Mouse (Mus musculus) kidney, embryonic 14.5 days (tissue): ENCODE data around the gene Dcaf4. TPM values are rescaled to one million over a fixed set of nuclear protein-coding genes. Genes with fewer than 3 reads are reported as not detected.

Experiments used
- ATAC-seq: fragments of 200-750 bp; cut with Nextera tagmentation; 2 replicates; pipeline ENCODE4 v1.8.0; 2017; ENCODE audit warnings: moderate number of reproducible peaks, mild to moderate bottlenecking, moderate TSS enrichment, moderate library complexity; ENCODE audit not compliant: low FRiP score, low TSS enrichment
- H3K27ac ChIP-seq: fragments of 300-500 bp; sonication (generic); 2 replicates; pipeline ENCODE4 v1.5.1; 2014; ENCODE audit warnings: low read depth, mild to moderate bottlenecking, low read length, moderate library complexity, mixed read lengths
- H3K27me3 ChIP-seq: fragments of 300-500 bp; sonication (generic); 2 replicates; pipeline ENCODE4 v1.6.1; 2014; ENCODE audit warnings: mild to moderate bottlenecking, low read length; ENCODE audit not compliant: control insufficient read depth, insufficient read depth
- H3K36me3 ChIP-seq: fragments of 300-500 bp; sonication (generic); 2 replicates; pipeline ENCODE4 v1.6.1; 2014; ENCODE audit warnings: low read length, mixed read lengths; ENCODE audit not compliant: control insufficient read depth, insufficient read depth
- H3K4me1 ChIP-seq: fragments of 300-500 bp; sonication (generic); 2 replicates; pipeline ENCODE4 v1.6.1; 2014; ENCODE audit warnings: low read length, mixed read lengths; ENCODE audit not compliant: control insufficient read depth, insufficient read depth
- H3K4me2 ChIP-seq: fragments of 300-500 bp; sonication (generic); replicated peaks from 2 replicates; pipeline ENCODE4 v1.6.1; 2014; ENCODE audit warnings: low read depth, mild to moderate bottlenecking, low read length
- H3K4me3 ChIP-seq: fragments of 300-500 bp; sonication (generic); 2 replicates; pipeline ENCODE4 v1.5.1; 2014; ENCODE audit warnings: mild to moderate bottlenecking, low read length
- H3K9ac ChIP-seq: fragments of 300-500 bp; sonication (generic); 2 replicates; pipeline ENCODE4 v1.6.1; 2014; ENCODE audit warnings: low read depth, mild to moderate bottlenecking, low read length, moderate library complexity
- H3K9me3 ChIP-seq: fragments of 300-500 bp; sonication (generic); 2 replicates; pipeline ENCODE4 v1.6.1; 2016; ENCODE audit warnings: low read length; ENCODE audit not compliant: control insufficient read depth
- whole genome bisulfite sequencing: fragments of 180-500 bp; shearing (Covaris S2); extraction: QIAGEN DNeasy Blood & Tissue Kit; methylation state at CpG from one replicate; pipeline ENCODE4 v1.1.7; 2014; 5-methylcytosine and 5-hydroxymethylcytosine counted together
- polyA plus RNA-seq: library from polyadenylated mRNA; unstranded; fragments of >200 nt; fragmentation: Nextera tagmentation; extraction: Ambion mirVana; gene quantifications from 2 replicates; pipeline ENCODE4 v1.2.1, GENCODE M21; 2014

Dcaf4 gene
- polyA plus RNA-seq, 1 experiment from 2014 or later: 28.1 TPM

- Histone ChIP-seq H3K27ac (no peak overlapping the region), H3K4me1 (no peaks in the 10 kb centered on the region), H3K4me3 (no peak overlapping the region), H3K9me3 (no peaks in the 10 kb centered on the region), H3K36me3 (no peaks in the 10 kb centered on the region), H3K27me3 (no peaks in the 10 kb centered on the region), H3K4me2 (no peak overlapping the region), H3K9ac (no peak overlapping the region)
- no peak for ATAC-seq
- WGBS: 74% methylated on average over 10 of the region's 10 CpGs
Observed at GRCm38 (mm10) chr12:83506543-83506942, 13.7 kb upstream of the Dcaf4 start.

- Histone ChIP-seq H3K9me3 (no peaks in the 10 kb centered on the region), H3K27ac (no peak overlapping the region), H3K36me3 (no peaks in the 10 kb centered on the region), H3K27me3 (no peaks in the 10 kb centered on the region), H3K4me1 (0 out of 2 replicates have a peak, but pooled peaks cover 3% of the 10 kb centered on the region), H3K4me2 (no peak overlapping the region), H3K4me3 (no peak overlapping the region), H3K9ac (no peak overlapping the region)
- WGBS: 84% methylated on average over 5 of the region's 5 CpGs
- no peak for ATAC-seq
Observed at GRCm38 (mm10) chr12:83510586-83510985, 9.7 kb upstream of the Dcaf4 start.

- H3K36me3 ChIP-seq: no peaks in the 10 kb centered on the region
- ATAC-seq: no peak
- no peak overlapping the region for H3K9ac ChIP-seq
- WGBS: 20% methylated on average over 4 of the region's 4 CpGs
- H3K4me1 ChIP-seq: 0 out of 2 replicates have a peak, but pooled peaks cover 3% of the 10 kb centered on the region
- no peaks in the 10 kb centered on the region for H3K9me3 ChIP-seq
- no peak overlapping the region for H3K27ac ChIP-seq
- no peak overlapping the region for H3K4me3 ChIP-seq
- no peak overlapping the region for H3K4me2 ChIP-seq
- no peaks in the 10 kb centered on the region for H3K27me3 ChIP-seq
Observed at GRCm38 (mm10) chr12:83512783-83513182, 7.5 kb upstream of the Dcaf4 start.

GRCm38 (mm10) chr12:83513185-83513584 lies 7.1 kb upstream of the Dcaf4 start:
- WGBS: 41% methylated on average over 5 of the region's 5 CpGs
- no peak for ATAC-seq
- no peak overlapping the region for H3K4me3 ChIP-seq

GRCm38 (mm10) chr12:83514216-83514615 lies 6.0 kb upstream of the Dcaf4 start:
- no peak for ATAC-seq
- Histone ChIP-seq H3K4me3 (no peak overlapping the region), H3K36me3 (no peaks in the 10 kb centered on the region), H3K27me3 (no peaks in the 10 kb centered on the region), H3K9me3 (no peaks in the 10 kb centered on the region), H3K9ac (no peak overlapping the region), H3K27ac (no peak overlapping the region), H3K4me1 (0 out of 2 replicates have a peak, but pooled peaks cover 3% of the 10 kb centered on the region), H3K4me2 (no peak overlapping the region)
- WGBS: 55% methylated on average over 4 of the region's 4 CpGs

More at GRCm38 (mm10) chr12:83513185-83513584, 7.1 kb upstream of the Dcaf4 start:
- H3K27ac ChIP-seq: no peak overlapping the region
- no peak overlapping the region for H3K4me2 ChIP-seq
- H3K4me1 ChIP-seq: 0 out of 2 replicates have a peak, but pooled peaks cover 3% of the 10 kb centered on the region
- no peaks in the 10 kb centered on the region for H3K9me3 ChIP-seq
- H3K27me3 ChIP-seq: no peaks in the 10 kb centered on the region
- H3K36me3 ChIP-seq: no peaks in the 10 kb centered on the region
- H3K9ac ChIP-seq: no peak overlapping the region

- no peak for ATAC-seq
Observed at GRCm38 (mm10) chr12:83517580-83517979, 2.7 kb upstream of the Dcaf4 start.

GRCm38 (mm10) chr12:83521083-83521482 lies 817 bp downstream of the Dcaf4 start:
- Histone ChIP-seq H3K9ac (peak overlapping the region; percentile 65; the same call in 1 of the 2 replicates), H3K4me2 (peak overlapping the region; percentile 61), H3K27me3 (no peaks in the 10 kb centered on the region), H3K4me1 (peaks cover 5% of the 10 kb centered on the region; the same call in 1 of the 2 replicates), H3K27ac (no peak overlapping the region), H3K4me3 (peak overlapping the region; percentile 75), H3K9me3 (no peaks in the 10 kb centered on the region), H3K36me3 (no peaks in the 10 kb centered on the region)
- 40% methylated on average over 8 of the region's 8 CpGs for WGBS
- no peak for ATAC-seq

More at GRCm38 (mm10) chr12:83517580-83517979, 2.7 kb upstream of the Dcaf4 start:
- H3K9me3 ChIP-seq: no peaks in the 10 kb centered on the region
- H3K27ac ChIP-seq: no peak overlapping the region
- H3K9ac ChIP-seq: no peak overlapping the region
- no peaks in the 10 kb centered on the region for H3K36me3 ChIP-seq
- H3K27me3 ChIP-seq: no peaks in the 10 kb centered on the region
- H3K4me1 ChIP-seq: peaks cover 8% of the 10 kb centered on the region; the same call in 1 of the 2 replicates
- WGBS: 73% methylated on average over 3 of the region's 3 CpGs
- H3K4me2 ChIP-seq: no peak overlapping the region
- no peak overlapping the region for H3K4me3 ChIP-seq

GRCm38 (mm10) chr12:83523056-83523455 lies 2.8 kb downstream of the Dcaf4 start:
- Histone ChIP-seq H3K9me3 (no peaks in the 10 kb centered on the region), H3K36me3 (0 out of 2 replicates have a peak, but pooled peaks cover 3% of the 10 kb centered on the region), H3K27ac (no peak overlapping the region), H3K9ac (no peak overlapping the region), H3K4me2 (no peak overlapping the region), H3K4me3 (no peak overlapping the region), H3K4me1 (peaks cover 5% of the 10 kb centered on the region; the same call in 1 of the 2 replicates), H3K27me3 (no peaks in the 10 kb centered on the region)
- 90% methylated on average over 6 of the region's 6 CpGs for WGBS
- ATAC-seq: no peak

- no peaks in the 10 kb centered on the region for H3K27me3 ChIP-seq
- no peak overlapping the region for H3K4me2 ChIP-seq
- no peak overlapping the region for H3K27ac ChIP-seq
- H3K4me3 ChIP-seq: no peak overlapping the region
- peaks cover 5% of the 10 kb centered on the region; the same call in 1 of the 2 replicates for H3K4me1 ChIP-seq
- H3K9ac ChIP-seq: no peak overlapping the region
- H3K9me3 ChIP-seq: no peaks in the 10 kb centered on the region
- WGBS: 49% methylated on average over 4 of the region's 4 CpGs
- H3K36me3 ChIP-seq: 0 out of 2 replicates have a peak, but pooled peaks cover 3% of the 10 kb centered on the region
- ATAC-seq: no peak
Observed at GRCm38 (mm10) chr12:83523892-83524291, 3.6 kb downstream of the Dcaf4 start.
